Mouse (Mus musculus) liver, embryonic 16.5 days (tissue): ENCODE data around the gene Slc38a9. TPM values are rescaled to one million over a fixed set of nuclear protein-coding genes. Genes with fewer than 3 reads are reported as not detected.

Experiments
- ATAC-seq: fragments of 200-750 bp; cut with Nextera tagmentation; 2 replicates; pipeline ENCODE4 v1.8.0; 2017; ENCODE audit warnings: low read depth, mild to moderate bottlenecking, moderate number of reproducible peaks, moderate library complexity
- H3K27ac ChIP-seq: fragments of 300-500 bp; sonication (generic); 2 replicates; pipeline ENCODE4 v1.5.1; 2014; ENCODE audit warnings: mild to moderate bottlenecking, low read length
- H3K27me3 ChIP-seq: fragments of 300-500 bp; sonication (generic); 2 replicates; pipeline ENCODE4 v1.6.1; 2014; ENCODE audit warnings: low read depth, low read length, mixed read lengths; ENCODE audit not compliant: control insufficient read depth, insufficient read depth
- H3K36me3 ChIP-seq: fragments of 300-500 bp; sonication (generic); 2 replicates; pipeline ENCODE4 v1.6.1; 2014; ENCODE audit warnings: mild to moderate bottlenecking; ENCODE audit not compliant: control insufficient read depth, insufficient read depth
- H3K4me1 ChIP-seq: fragments of 300-500 bp; sonication (generic); 2 replicates; pipeline ENCODE4 v1.6.1; 2014; ENCODE audit warnings: low read depth, low read length, mixed read lengths; ENCODE audit not compliant: control insufficient read depth
- H3K4me2 ChIP-seq: fragments of 300-500 bp; sonication (generic); 2 replicates; pipeline ENCODE4 v1.6.1; 2014; ENCODE audit warnings: low read depth, low read length, mixed read lengths
- H3K4me3 ChIP-seq: fragments of 300-500 bp; sonication (generic); 2 replicates; pipeline ENCODE4 v1.5.1; 2014; ENCODE audit warnings: low read depth, mild to moderate bottlenecking, low read length
- H3K9ac ChIP-seq: fragments of 300-500 bp; sonication (generic); 2 replicates; pipeline ENCODE4 v1.6.1; 2014; ENCODE audit warnings: low read depth, low read length
- H3K9me3 ChIP-seq: fragments of 300-500 bp; sonication (generic); replicated peaks from 2 replicates; pipeline ENCODE4 v1.6.1; 2016; ENCODE audit warnings: low read length; ENCODE audit not compliant: control insufficient read depth
- WGBS: fragments of 180-500 bp; shearing (Covaris S2); extraction: QIAGEN DNeasy Blood & Tissue Kit; methylation state at CpG from one replicate; pipeline ENCODE4 v1.1.7; 2014; ENCODE audit not compliant: insufficient replicate concordance; 5-methylcytosine and 5-hydroxymethylcytosine counted together
- polyA plus RNA-seq: library from polyadenylated mRNA; unstranded; fragments of >200 nt; fragmentation: Nextera tagmentation; extraction: Ambion mirVana; gene quantifications from 2 replicates; pipeline ENCODE4 v1.2.1, GENCODE M21; 2015

The Slc38a9 gene
- polyA plus RNA-seq, 1 experiment from 2014 or later = 14.6 TPM

DNA sequence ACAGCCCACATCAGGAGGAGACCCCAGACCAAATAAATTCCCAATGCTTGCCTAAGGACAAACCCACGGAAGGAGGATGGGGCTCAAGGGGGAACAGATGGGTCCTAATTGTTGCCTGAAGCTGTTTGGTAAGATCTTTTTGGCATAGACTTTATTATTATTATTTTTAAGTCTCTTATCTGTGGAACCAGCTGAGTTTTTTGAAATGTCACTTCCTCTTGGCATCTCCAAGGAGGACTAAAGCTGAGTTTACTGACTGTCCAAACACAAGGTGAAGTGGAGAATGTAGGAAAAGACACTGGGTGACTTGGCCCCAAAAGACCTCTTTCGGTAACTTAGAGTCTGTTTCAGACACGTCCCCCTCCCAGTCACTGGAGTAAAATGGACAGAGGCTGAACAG lies 105.1 kb downstream of the Slc38a9 start:
- Histone ChIP-seq H3K36me3 (no peaks in the 10 kb centered on the region), H3K27me3 (no peaks in the 10 kb centered on the region), H3K9me3 (no peaks in the 10 kb centered on the region), H3K4me3 (no peak overlapping the region), H3K4me1 (peaks cover 10% of the 10 kb centered on the region), H3K4me2 (no peak overlapping the region), H3K9ac (no peak overlapping the region), H3K27ac (no peak overlapping the region)
- WGBS = 81% methylated on average over 3 of the region's 3 CpGs
- no peak for ATAC-seq

DNA sequence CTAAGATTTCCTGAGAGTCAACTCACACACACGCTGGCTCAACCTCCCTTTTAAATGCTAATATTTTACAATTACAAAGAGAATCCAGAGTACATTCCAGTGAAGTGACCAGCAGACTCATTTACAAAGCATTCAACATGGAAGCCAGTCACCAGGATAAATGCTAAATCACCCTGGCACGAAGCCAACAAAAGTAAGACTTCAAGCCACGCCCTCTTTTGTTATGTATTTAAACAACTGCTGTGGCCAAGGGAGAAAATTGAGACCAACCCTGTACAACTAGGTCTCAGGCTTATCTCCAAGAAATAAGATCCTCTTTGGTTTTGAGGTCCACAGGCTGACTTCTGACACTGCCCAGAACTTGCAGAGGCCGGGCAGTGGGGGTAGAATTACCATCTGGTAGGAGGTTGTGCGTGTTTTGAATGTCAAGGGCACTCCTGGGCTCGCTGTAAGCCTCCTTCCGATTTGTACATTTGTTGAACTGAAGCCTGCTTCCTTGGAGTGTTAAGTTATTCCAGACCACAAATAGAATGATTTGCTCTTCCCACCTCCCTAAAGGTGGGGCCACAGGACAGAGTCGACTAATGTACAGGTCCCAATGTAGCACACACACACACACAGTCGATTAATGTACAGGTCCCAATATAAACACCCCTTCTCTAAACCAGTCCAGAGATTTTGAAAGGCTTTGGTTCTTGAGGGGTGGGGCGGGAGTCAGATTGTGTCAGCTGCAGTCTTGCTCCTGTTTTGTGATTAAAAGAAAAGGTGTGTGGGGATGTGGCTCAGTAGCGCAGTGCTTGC lies 110.2 kb downstream of the Slc38a9 start:
- no peaks in the 10 kb centered on the region for H3K27me3 ChIP-seq
- no peak for ATAC-seq
- no peak overlapping the region for H3K4me2 ChIP-seq
- WGBS = 53% methylated on average over 11 of the region's 11 CpGs
- H3K36me3 ChIP-seq = no peaks in the 10 kb centered on the region
- H3K27ac ChIP-seq = no peak overlapping the region
- H3K9ac ChIP-seq = no peak overlapping the region
- H3K9me3 ChIP-seq = no peaks in the 10 kb centered on the region
- H3K4me1 ChIP-seq = peaks cover 4% of the 10 kb centered on the region; the same call in 1 of the 2 replicates
- no peak overlapping the region for H3K4me3 ChIP-seq

DNA sequence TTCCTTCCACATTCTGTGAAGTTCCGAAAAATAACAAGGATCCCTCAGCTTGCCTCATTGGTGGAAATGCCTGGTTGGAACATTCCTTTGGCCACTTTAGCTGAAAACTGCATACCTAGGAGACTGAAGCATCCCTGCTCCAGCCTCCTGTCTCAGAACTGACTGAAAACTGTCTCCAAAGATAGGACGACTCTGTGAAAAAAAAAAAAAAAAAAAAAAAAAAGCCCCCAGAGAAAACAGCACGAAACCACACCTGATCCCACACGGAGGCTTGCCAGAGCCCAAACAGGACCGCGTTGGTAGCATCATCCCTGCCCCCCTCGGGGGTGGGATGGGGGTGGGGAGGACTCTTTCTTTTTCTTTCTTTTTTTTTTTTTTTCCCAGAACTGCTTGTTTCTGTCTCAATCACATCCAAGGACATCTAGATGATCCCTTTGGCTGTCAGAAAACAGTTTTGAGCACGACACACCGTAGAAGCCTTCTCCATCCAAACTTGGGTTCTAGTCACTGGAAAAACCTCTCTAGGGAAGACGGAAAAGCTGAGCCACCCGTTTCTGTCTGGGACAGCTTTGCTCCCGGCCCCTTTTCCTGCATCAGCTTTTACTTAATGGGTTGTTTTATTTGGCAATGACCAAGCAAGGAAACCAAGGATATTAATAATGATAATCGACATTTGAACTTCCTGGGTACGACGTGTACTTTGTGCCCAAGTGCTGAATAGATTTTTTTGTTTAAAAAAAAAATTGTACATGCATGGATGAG lies 111.1 kb downstream of the Slc38a9 start:
- H3K27me3 ChIP-seq = no peaks in the 10 kb centered on the region
- H3K9me3 ChIP-seq = no peaks in the 10 kb centered on the region
- no peak overlapping the region for H3K9ac ChIP-seq
- H3K36me3 ChIP-seq = no peaks in the 10 kb centered on the region
- ATAC-seq = no peak
- H3K4me3 ChIP-seq = no peak overlapping the region
- WGBS = 42% methylated on average over 15 of the region's 15 CpGs
- H3K4me2 ChIP-seq = no peak overlapping the region
- H3K27ac ChIP-seq = no peak overlapping the region
- H3K4me1 ChIP-seq = peaks cover 4% of the 10 kb centered on the region; the same call in 1 of the 2 replicates

DNA sequence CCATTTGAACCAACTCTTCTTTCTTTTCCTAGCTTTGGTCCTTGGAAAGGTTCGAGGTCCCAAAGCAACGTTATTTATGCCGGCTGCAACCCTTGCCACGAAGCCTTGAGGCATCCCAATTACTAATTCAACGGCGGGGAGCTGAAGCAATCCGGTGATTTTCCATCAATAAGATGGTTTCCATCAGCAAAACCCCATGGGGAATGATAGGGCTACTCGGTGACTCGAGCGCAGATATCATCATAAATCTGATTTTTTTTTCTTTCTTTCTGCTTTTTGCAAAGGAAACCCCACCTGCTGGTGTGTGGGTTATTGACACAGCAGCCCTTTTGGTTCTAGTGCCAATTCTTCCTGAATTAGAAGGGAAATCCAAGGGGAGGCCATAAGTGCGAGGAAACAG lies 111.7 kb downstream of the Slc38a9 start:
- H3K27me3 ChIP-seq = no peaks in the 10 kb centered on the region
- no peak overlapping the region for H3K9ac ChIP-seq
- peaks cover 4% of the 10 kb centered on the region; the same call in 1 of the 2 replicates for H3K4me1 ChIP-seq
- no peak overlapping the region for H3K4me3 ChIP-seq
- 73% methylated on average over 11 of the region's 11 CpGs for WGBS
- H3K9me3 ChIP-seq = no peaks in the 10 kb centered on the region
- H3K4me2 ChIP-seq = no peak overlapping the region
- no peaks in the 10 kb centered on the region for H3K36me3 ChIP-seq
- ATAC-seq = no peak
- no peak overlapping the region for H3K27ac ChIP-seq

DNA sequence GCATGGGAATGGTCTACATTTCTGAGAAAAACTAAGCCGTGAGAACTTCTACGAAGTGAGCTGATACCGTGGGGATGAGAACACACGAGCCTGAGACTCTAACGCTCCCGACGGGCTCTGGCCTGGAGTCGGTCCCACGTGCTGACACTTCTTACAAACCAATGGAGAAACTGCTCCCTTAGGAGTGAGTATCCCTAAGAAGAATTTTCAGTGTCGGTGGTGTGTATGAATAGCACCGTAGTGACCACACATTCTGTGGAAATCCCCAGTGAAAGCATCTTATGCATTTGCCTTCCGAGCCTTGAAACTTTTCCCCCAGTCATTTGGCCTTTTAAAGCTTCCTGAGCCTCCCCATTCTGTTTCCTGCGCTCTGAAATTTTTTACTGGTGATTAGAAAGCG lies 112.3 kb downstream of the Slc38a9 start:
- Histone ChIP-seq H3K36me3 (no peaks in the 10 kb centered on the region), H3K4me3 (no peak overlapping the region), H3K27me3 (no peaks in the 10 kb centered on the region), H3K4me2 (no peak overlapping the region), H3K4me1 (peaks cover 4% of the 10 kb centered on the region; the same call in 1 of the 2 replicates), H3K9me3 (no peaks in the 10 kb centered on the region), H3K9ac (no peak overlapping the region), H3K27ac (no peak overlapping the region)
- ATAC-seq = no peak
- WGBS = 70% methylated on average over 14 of the region's 14 CpGs

DNA sequence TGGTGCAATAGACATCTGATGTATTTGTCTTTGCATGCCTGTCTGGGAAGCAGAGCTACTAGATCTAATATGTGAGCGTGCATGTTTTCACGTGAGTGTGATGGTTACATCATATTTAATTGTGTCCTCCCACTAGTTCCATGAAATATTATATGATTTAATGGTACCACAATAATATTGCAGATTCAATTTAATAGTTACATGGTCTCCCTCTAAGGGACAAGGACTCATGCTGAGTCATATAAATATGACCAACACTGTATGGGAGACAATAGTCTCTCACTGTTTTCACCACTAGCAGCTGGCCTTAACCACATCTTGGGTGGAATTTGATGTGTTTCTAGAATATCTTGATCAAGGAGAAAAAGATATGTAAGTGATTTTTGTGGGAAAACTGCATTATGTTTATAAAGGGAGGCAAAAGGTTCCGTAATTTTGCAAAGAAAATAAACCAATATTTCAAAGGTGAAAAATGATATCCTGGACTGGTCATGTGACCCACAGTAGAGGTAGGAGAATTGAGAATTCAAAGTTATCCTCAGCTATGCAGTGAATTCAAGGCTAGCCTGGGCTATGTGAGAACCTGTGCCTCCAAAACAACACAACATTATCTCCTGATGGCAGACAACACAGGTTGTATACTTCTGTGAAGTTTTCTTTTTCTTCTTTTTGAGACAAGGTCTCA lies 113.6 kb downstream of the Slc38a9 start:
- H3K4me1 ChIP-seq = peaks cover 4% of the 10 kb centered on the region; the same call in 1 of the 2 replicates

DNA sequence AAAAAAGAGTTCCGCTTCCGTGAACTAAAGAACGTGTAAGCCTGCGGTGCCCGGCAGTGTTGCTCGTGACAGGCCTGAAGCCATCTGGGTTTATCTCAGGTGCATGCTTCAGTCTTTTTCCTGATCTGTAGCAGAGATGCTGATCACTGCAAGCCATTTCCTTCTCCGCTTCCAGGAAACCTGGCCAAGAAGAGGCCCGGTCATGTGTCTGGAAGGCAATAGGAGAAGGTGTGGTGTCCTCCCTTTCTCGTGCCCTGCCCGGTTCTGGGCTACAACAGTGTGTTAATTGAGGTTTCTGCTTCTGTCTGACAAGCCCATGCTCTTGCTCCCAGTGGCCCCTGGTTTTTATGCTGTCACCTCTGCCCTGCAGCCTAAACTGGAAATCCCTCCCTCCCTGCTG lies 115.3 kb downstream of the Slc38a9 start:
- no peak for ATAC-seq
- WGBS = 87% methylated on average over 10 of the region's 10 CpGs
- Histone ChIP-seq H3K4me1 (no peaks in the 10 kb centered on the region), H3K4me3 (no peak overlapping the region), H3K9me3 (no peaks in the 10 kb centered on the region), H3K4me2 (no peak overlapping the region), H3K36me3 (no peaks in the 10 kb centered on the region), H3K27ac (no peak overlapping the region), H3K27me3 (no peaks in the 10 kb centered on the region), H3K9ac (no peak overlapping the region)

More for the DNA sequence above, 113.6 kb downstream of the Slc38a9 start:
- no peaks in the 10 kb centered on the region for H3K27me3 ChIP-seq
- H3K9me3 ChIP-seq = no peaks in the 10 kb centered on the region
- ATAC-seq = no peak
- H3K4me2 ChIP-seq = no peak overlapping the region
- H3K27ac ChIP-seq = no peak overlapping the region
- WGBS = 86% methylated on average over 3 of the region's 3 CpGs
- no peak overlapping the region for H3K9ac ChIP-seq
- no peak overlapping the region for H3K4me3 ChIP-seq
- H3K36me3 ChIP-seq = no peaks in the 10 kb centered on the region

DNA sequence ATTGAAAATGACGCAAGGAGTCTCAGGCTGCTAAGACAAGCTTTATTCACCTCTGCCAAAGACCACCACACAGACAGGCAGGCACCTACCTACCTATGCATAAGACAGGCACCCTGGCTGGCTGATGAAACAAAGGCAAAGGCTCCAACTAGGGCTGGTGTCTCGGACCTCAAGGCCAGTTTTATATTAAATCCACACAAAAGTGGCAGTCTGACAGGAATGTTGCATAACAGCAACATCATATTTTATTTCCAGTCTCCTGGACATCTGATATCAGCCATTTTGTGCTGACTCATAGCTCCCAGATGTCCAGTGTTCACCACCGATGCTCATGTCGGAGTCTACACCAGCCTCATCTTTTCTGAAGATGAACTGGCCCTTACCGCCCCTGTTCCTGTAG lies 117.9 kb downstream of the Slc38a9 start:
- Histone ChIP-seq H3K9me3 (no peaks in the 10 kb centered on the region), H3K4me1 (no peaks in the 10 kb centered on the region), H3K9ac (no peak overlapping the region), H3K27ac (no peak overlapping the region), H3K27me3 (no peaks in the 10 kb centered on the region), H3K36me3 (no peaks in the 10 kb centered on the region), H3K4me3 (no peak overlapping the region), H3K4me2 (no peak overlapping the region)
- 75% methylated on average over 5 of the region's 5 CpGs for WGBS
- no peak for ATAC-seq
